Mouse (Mus musculus): ENCODE measurements around the gene Alk. TPM values are rescaled to one million over a fixed set of nuclear protein-coding genes. Genes with fewer than 3 reads are reported as not detected.

The Alk gene
- polyA plus RNA-seq, 1 experiment from 2014 or later = 0.07 TPM

DNA sequence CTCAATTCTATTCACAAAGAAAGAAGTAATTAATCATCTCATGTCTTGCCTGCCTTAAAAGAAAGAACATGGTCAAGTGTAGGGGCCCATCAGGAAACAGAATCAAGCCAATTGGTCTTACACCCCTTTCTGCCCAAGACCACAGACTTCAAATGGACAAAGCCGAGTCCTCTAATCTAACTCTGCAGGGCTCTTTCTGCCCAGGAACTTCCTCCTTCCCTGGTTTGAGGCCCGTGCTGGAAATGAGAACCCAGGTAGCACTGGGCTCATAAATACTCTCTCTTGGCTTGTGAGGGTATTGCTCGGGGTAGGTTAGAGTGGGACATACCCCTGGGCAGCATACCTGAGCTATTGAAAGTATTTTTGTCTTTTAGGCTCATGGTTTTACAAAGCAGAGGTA, 451.4 kb downstream of the Alk start:
- no peak for ATAC-seq
- H3K4me2 ChIP-seq (ENCODE audit: low read depth, low read length) = no peak overlapping the region
- no peak overlapping the region for H3K27ac ChIP-seq (ENCODE audit: low read depth)
- DNase-seq = no peak
- H3K9ac ChIP-seq (replicated peaks) = no peak overlapping the region
- H3K9me3 ChIP-seq (ENCODE audit: low read length) = no peaks in the 10 kb centered on the region
- WGBS (ENCODE audit: insufficient replicate concordance) = 51% methylated on average over 3 of the region's 3 CpGs
- H3K4me1 ChIP-seq (ENCODE audit: insufficient read depth) = no peaks in the 10 kb centered on the region
- TF ChIP-seq CTCF (IDR thresholded peaks at IDR 0.05; ENCODE audit: low read depth) = no peak
- no peak for TF ChIP-seq EP300 (IDR thresholded peaks at IDR 0.05; ENCODE audit: low read depth)
- H3K27me3 ChIP-seq (ENCODE audit: insufficient read depth, low read length) = no peaks in the 10 kb centered on the region
- no peak overlapping the region for H3K4me3 ChIP-seq (ENCODE audit: low read depth, low read length)
- no peaks in the 10 kb centered on the region for H3K36me3 ChIP-seq (replicated peaks; ENCODE audit: insufficient read depth, low read length)

DNA sequence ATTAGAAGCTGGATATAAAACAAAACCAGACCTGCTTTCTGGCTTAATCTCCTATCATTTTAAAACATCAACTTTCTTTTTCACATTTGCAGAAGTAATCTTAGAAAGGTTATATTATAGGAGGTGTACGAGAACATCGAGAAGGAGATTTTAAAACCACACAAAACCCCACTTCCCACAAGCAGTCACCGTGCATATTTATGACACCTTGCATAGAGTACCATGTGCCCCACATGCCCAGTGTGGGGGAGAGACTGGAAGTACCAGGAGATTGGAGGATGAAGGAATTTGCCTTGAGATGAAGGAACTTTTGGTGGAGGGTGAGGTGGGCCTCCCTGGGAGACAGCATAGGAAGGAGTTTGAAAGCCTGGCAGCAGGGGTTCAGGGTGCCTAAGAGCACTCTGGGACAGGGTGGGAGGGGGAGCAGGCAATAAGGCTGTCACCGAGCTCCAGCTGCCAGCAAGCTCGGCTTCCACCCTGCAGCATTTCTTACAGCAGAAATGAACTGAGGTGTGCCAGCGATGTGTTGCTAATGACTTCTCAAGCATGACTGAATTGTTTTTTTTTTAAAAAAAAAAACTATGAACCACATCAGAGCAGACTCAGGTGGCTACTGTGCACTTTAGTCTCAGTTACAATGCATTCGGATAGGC, 459.4 kb downstream of the Alk start:
- no peak overlapping the region for H3K27ac ChIP-seq (ENCODE audit: low read depth)
- no peaks in the 10 kb centered on the region for H3K4me1 ChIP-seq (ENCODE audit: insufficient read depth)
- DNase-seq (no peak), ATAC-seq (no peak)
- H3K27me3 ChIP-seq (ENCODE audit: insufficient read depth, low read length) = no peaks in the 10 kb centered on the region
- TF ChIP-seq EP300 (IDR thresholded peaks at IDR 0.05; ENCODE audit: low read depth) = no peak
- TF ChIP-seq CTCF (IDR thresholded peaks at IDR 0.05; ENCODE audit: low read depth) = no peak
- H3K36me3 ChIP-seq (replicated peaks; ENCODE audit: insufficient read depth, low read length) = no peaks in the 10 kb centered on the region
- 48% methylated on average over 7 of the region's 7 CpGs for WGBS (ENCODE audit: insufficient replicate concordance)
- H3K4me2 ChIP-seq (ENCODE audit: low read depth, low read length) = no peak overlapping the region
- H3K9ac ChIP-seq (replicated peaks) = no peak overlapping the region
- H3K9me3 ChIP-seq (ENCODE audit: low read length) = no peaks in the 10 kb centered on the region
- no peak overlapping the region for H3K4me3 ChIP-seq (ENCODE audit: low read depth, low read length)

DNA sequence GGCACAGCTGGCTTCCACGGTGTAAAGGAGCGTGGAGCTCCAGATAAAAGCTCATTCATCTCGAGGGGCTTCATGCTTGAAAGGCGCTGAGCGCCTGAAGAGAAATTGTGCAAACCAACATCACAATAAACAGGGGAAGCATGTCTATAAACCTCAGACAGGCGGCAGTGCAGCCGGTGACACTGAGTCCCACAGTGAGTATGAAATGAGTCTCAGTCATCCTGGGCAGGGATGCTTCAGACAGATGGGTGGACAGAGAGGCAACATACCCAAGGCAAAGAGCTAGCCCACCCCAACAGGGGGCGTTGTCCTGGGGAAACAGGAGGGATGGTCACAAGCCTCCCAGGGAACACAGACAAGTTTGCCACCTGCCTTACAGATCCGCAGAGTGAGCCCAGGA, 460.0 kb downstream of the Alk start:
- Histone ChIP-seq H3K9ac (replicated peaks) (no peak overlapping the region), H3K27ac (ENCODE audit: low read depth) (no peak overlapping the region), H3K4me3 (ENCODE audit: low read depth, low read length) (no peak overlapping the region), H3K4me1 (ENCODE audit: insufficient read depth) (no peaks in the 10 kb centered on the region), H3K27me3 (ENCODE audit: insufficient read depth, low read length) (no peaks in the 10 kb centered on the region), H3K36me3 (replicated peaks; ENCODE audit: insufficient read depth, low read length) (no peaks in the 10 kb centered on the region), H3K9me3 (ENCODE audit: low read length) (no peaks in the 10 kb centered on the region), H3K4me2 (ENCODE audit: low read depth, low read length) (no peak overlapping the region)
- WGBS (ENCODE audit: insufficient replicate concordance) = 72% methylated on average over 9 of the region's 9 CpGs
- no peak for DNase-seq
- ATAC-seq = no peak
- TF ChIP-seq CTCF (IDR thresholded peaks at IDR 0.05; ENCODE audit: low read depth) (no peak), EP300 (IDR thresholded peaks at IDR 0.05; ENCODE audit: low read depth) (no peak)

DNA sequence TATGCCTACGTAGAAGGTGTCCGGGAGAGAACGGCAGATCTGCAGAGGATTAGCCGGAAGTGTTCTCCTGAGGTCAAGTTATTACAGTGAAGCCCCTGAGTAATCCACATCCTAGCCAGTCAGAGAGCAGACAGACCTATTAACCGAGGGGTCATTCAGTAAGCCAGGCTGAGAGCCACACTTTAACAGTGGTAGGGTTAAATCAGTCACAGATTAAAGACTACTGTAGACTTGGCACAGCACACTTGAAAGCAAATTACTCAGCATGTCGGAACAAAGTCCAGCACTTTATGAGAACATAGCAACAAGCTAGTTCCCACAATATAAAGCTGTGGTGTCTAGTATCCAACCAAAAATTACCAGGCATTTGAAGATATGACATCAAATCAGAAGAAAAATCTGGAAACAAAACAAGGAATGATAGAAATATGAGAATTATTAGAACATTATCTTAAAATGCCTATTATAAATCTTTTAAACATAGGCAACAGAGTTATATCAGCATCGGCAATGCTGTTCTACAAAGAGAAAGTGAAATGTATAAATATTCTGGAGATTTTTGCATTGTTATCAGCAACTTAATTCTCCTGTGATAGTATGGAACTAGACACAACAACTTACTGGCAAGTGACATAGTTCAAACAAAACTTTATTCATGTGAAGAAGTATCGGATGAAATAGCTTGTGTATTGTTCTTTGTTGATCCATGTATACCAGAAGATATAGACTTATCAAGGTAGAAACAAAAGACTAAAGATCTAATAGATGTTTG, 472.1 kb downstream of the Alk start:
- no peak for ATAC-seq
- no peak for DNase-seq
- Histone ChIP-seq H3K36me3 (replicated peaks; ENCODE audit: insufficient read depth, low read length) (no peaks in the 10 kb centered on the region), H3K4me3 (ENCODE audit: low read depth, low read length) (no peak overlapping the region), H3K4me1 (ENCODE audit: insufficient read depth) (no peaks in the 10 kb centered on the region), H3K4me2 (ENCODE audit: low read depth, low read length) (no peak overlapping the region), H3K27ac (ENCODE audit: low read depth) (no peak overlapping the region), H3K27me3 (ENCODE audit: insufficient read depth, low read length) (no peaks in the 10 kb centered on the region), H3K9ac (replicated peaks) (no peak overlapping the region), H3K9me3 (ENCODE audit: low read length) (no peaks in the 10 kb centered on the region; the same call in 1 of the 2 replicates)
- no peak for TF ChIP-seq EP300 (IDR thresholded peaks at IDR 0.05; ENCODE audit: low read depth)
- no peak for TF ChIP-seq CTCF (IDR thresholded peaks at IDR 0.05; ENCODE audit: low read depth)
- WGBS (ENCODE audit: insufficient replicate concordance) = 81% methylated on average over 8 of the region's 8 CpGs

DNA sequence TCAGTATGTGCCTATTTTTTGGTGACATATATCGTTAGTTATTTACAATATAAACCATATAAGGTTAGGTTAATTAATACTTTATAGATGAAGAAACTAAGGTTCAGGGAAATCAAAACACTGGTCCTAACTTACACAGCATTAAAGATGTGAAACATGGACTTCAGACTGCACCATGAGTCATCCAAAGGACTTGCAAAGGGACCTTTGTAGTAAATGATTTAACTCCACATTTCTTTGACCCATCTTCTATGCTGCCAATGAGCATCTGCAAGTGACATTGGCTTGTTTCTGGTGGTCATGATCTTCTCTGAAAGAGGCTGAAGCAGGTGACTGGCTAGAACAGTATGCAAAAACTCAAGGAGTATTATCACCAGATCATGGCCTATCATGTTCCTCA, 482.8 kb downstream of the Alk start:
- H3K4me2 ChIP-seq (ENCODE audit: low read depth, low read length) = no peak overlapping the region
- H3K27me3 ChIP-seq (ENCODE audit: insufficient read depth, low read length) = no peaks in the 10 kb centered on the region
- H3K9me3 ChIP-seq (ENCODE audit: low read length) = no peaks in the 10 kb centered on the region
- ATAC-seq (no peak), DNase-seq (no peak)
- H3K4me3 ChIP-seq (ENCODE audit: low read depth, low read length) = no peak overlapping the region
- WGBS (ENCODE audit: insufficient replicate concordance) = 83% methylated on average over 1 of the region's 1 CpGs
- TF ChIP-seq CTCF (IDR thresholded peaks at IDR 0.05; ENCODE audit: low read depth) (no peak), EP300 (IDR thresholded peaks at IDR 0.05; ENCODE audit: low read depth) (no peak)
- no peaks in the 10 kb centered on the region for H3K36me3 ChIP-seq (replicated peaks; ENCODE audit: insufficient read depth, low read length)
- H3K4me1 ChIP-seq (ENCODE audit: insufficient read depth) = no peaks in the 10 kb centered on the region
- H3K9ac ChIP-seq (replicated peaks) = no peak overlapping the region
- H3K27ac ChIP-seq (ENCODE audit: low read depth) = no peak overlapping the region

DNA sequence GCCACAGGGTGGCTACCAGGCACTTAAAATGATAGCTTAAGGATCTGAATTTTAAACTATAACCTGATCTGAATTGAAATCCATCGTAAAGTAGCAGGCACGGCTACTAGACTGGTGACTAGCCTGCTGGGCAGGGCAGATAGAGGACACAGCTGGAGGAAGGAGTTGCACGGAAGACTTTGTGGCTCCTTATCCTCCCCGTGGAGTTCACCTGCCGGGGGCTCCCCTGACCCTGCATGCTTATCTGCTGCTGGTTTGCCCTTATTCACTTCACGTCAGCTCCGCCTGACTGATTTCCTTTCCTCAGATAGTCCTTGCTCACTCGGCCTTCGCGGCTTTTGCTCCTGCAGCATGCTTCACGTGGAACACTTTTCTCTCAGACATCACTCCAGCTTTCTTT, 484.1 kb downstream of the Alk start:
- ATAC-seq = no peak
- no peak overlapping the region for H3K4me3 ChIP-seq (ENCODE audit: low read depth, low read length)
- no peaks in the 10 kb centered on the region for H3K4me1 ChIP-seq (ENCODE audit: insufficient read depth)
- no peak overlapping the region for H3K27ac ChIP-seq (ENCODE audit: low read depth)
- DNase-seq = no peak
- H3K9ac ChIP-seq (replicated peaks) = no peak overlapping the region
- WGBS (ENCODE audit: insufficient replicate concordance) = 62% methylated on average over 11 of the region's 11 CpGs
- no peaks in the 10 kb centered on the region for H3K9me3 ChIP-seq (ENCODE audit: low read length)
- no peaks in the 10 kb centered on the region for H3K27me3 ChIP-seq (ENCODE audit: insufficient read depth, low read length)
- no peak overlapping the region for H3K4me2 ChIP-seq (ENCODE audit: low read depth, low read length)
- H3K36me3 ChIP-seq (replicated peaks; ENCODE audit: insufficient read depth, low read length) = no peaks in the 10 kb centered on the region
- TF ChIP-seq EP300 (IDR thresholded peaks at IDR 0.05; ENCODE audit: low read depth) (no peak), CTCF (IDR thresholded peaks at IDR 0.05; ENCODE audit: low read depth) (no peak)

All from liver, postnatal 0 days (tissue).